Mouse (Mus musculus): ENCODE measurements around the gene Pwwp2b. TPM values are rescaled to one million over a fixed set of nuclear protein-coding genes. Genes with fewer than 3 reads are reported as not detected.

Gene Pwwp2b
- polyA plus RNA-seq, 1 experiment from 2014 or later = 5.2 TPM

DNA sequence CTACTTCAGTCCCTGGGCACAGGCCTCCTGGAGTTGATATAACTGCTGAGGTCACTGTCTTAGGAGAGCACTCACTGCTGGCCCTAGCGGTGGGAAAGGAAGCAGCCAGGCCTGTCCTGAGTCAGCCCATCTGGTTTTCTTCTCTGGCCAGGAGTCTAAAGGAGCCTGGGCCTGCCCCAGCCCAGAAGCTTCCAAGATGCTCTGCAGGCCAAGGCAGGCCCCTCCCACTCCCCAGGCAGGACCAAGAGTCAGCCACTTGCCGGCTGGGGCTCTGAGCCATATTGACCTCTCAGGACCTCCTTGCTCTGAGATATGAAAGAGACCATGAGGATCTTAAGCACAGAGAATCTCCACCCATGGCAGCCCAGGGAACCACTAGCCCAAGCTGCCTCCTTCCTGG lies 60.8 kb downstream of the Pwwp2b start:
- no peaks in the 10 kb centered on the region for H3K36me3 ChIP-seq (replicated peaks)
- H3K27me3 ChIP-seq (replicated peaks) = no peaks in the 10 kb centered on the region; the same call in 1 of the 2 replicates
- ATAC-seq (replicated peaks) = no peak
- 62% methylated on average over 2 of the region's 2 CpGs for WGBS
- H3K4me2 ChIP-seq = no peak overlapping the region
- H3K4me1 ChIP-seq = peaks cover 8% of the 10 kb centered on the region; the same call in 1 of the 2 replicates
- no peak overlapping the region for H3K27ac ChIP-seq
- no peak overlapping the region for H3K9ac ChIP-seq
- no peak overlapping the region for H3K4me3 ChIP-seq
- no peaks in the 10 kb centered on the region for H3K9me3 ChIP-seq

DNA sequence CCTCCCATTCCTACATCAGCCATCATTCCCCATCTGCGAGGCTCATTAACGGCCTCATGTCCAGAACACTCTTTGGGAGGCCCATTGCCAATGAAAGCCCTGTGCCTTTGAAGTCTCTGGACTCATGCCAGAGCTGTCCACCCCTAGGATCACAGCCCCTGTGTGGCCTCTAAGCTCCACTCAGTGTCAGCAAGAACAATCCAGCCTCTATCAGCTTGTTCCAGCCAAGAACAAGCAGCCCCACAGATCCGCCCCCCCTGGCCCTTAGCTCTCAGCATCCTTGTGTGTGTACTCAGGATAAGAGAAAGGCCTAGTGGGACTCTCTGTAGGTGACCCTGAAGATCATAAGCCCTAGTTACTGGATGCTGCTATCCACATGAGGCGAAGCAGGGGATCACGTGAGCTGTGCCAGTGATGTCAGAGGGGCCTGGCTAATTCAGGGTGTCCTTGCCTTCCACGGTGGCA lies 62.2 kb downstream of the Pwwp2b start:
- WGBS = 16% methylated on average over 6 of the region's 6 CpGs
- peak; percentile 77 for ATAC-seq (replicated peaks)

DNA sequence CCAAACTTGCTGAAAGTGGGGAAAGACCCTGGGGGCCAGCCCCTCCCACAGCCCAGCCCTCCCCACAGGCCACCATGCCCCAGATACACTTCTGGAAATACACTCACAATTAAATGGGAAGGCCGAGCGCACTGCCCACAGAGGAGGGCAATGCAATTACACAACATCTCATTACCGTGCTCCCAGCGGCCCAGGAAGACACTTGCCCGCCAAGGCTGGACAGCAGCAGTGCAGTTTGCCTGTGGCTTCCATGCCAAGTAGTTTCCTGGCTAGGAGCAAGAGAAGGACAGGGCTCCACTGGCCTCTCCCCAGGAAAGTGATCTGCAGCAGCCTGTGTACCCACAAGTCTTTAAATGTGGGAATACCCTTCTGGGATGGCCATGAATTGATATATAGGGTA lies 64.4 kb downstream of the Pwwp2b start:
- Histone ChIP-seq H3K36me3 (replicated peaks) (no peaks in the 10 kb centered on the region), H3K27me3 (replicated peaks) (no peaks in the 10 kb centered on the region; the same call in 1 of the 2 replicates), H3K9ac (no peak overlapping the region), H3K4me1 (peaks cover 8% of the 10 kb centered on the region; the same call in 1 of the 2 replicates), H3K9me3 (no peaks in the 10 kb centered on the region), H3K4me2 (no peak overlapping the region), H3K27ac (no peak overlapping the region), H3K4me3 (no peak overlapping the region)
- no peak for ATAC-seq (replicated peaks)
- 63% methylated on average over 5 of the region's 5 CpGs for whole genome bisulfite sequencing

More for the DNA sequence above, 62.2 kb downstream of the Pwwp2b start:
- H3K4me1 ChIP-seq = peaks cover 8% of the 10 kb centered on the region; the same call in 1 of the 2 replicates
- no peaks in the 10 kb centered on the region for H3K9me3 ChIP-seq
- no peak overlapping the region for H3K27ac ChIP-seq
- no peaks in the 10 kb centered on the region for H3K36me3 ChIP-seq (replicated peaks)
- H3K4me2 ChIP-seq = no peak overlapping the region
- H3K9ac ChIP-seq = no peak overlapping the region
- no peaks in the 10 kb centered on the region; the same call in 1 of the 2 replicates for H3K27me3 ChIP-seq (replicated peaks)
- no peak overlapping the region for H3K4me3 ChIP-seq

DNA sequence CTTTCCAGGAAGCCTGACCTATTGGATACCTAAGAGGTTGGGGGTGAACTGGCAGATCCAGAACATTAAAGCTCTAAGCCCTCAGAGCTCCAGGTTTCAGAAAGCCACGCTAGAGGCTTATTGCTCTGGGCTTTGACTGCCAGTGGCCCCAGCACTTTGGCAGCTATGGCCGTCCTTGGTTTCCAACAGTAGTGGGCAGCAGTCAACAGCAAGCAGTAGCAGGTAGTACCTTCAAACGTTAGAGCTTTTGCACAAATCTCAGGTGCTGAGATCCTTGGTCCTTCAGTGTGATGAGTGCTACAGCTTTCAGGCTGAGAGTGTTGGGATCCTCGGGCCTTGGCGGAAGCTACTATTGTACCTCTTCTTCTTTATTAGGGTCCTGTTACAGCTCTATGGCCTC lies 65.1 kb downstream of the Pwwp2b start:
- Histone ChIP-seq H3K9me3 (no peaks in the 10 kb centered on the region), H3K4me3 (no peak overlapping the region), H3K27me3 (replicated peaks) (no peaks in the 10 kb centered on the region), H3K9ac (no peak overlapping the region), H3K27ac (no peak overlapping the region), H3K4me2 (no peak overlapping the region), H3K36me3 (replicated peaks) (no peaks in the 10 kb centered on the region), H3K4me1 (peaks cover 8% of the 10 kb centered on the region; the same call in 1 of the 2 replicates)
- ATAC-seq (replicated peaks) = no peak
- WGBS = 81% methylated on average over 5 of the region's 5 CpGs

DNA sequence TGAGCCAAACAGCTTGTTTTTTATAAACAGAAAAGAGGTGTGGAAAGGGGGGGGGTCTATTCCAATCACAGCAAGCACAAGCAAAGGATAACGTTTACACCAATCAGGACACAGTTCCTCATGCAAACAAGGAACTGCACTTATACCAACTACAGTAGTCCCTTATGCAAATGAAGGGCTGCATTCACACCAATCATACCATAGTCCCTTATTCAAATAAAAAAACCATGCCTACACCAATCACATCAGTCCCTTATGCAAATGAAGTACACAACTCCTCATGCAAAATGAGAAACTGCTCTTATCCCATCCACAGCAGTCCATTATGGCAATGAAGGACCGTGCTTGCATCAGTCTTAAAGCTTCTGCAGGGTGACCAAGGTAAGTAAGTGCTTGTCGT lies 66.4 kb downstream of the Pwwp2b start:
- H3K27me3 ChIP-seq (replicated peaks) = no peaks in the 10 kb centered on the region
- ATAC-seq (replicated peaks) = no peak
- no peaks in the 10 kb centered on the region for H3K9me3 ChIP-seq
- WGBS = 92% methylated on average over 3 of the region's 3 CpGs
- H3K36me3 ChIP-seq (replicated peaks) = no peaks in the 10 kb centered on the region
- no peak overlapping the region for H3K27ac ChIP-seq
- no peak overlapping the region for H3K9ac ChIP-seq
- no peak overlapping the region for H3K4me3 ChIP-seq
- H3K4me2 ChIP-seq = no peak overlapping the region
- peaks cover 12% of the 10 kb centered on the region; the same call in 1 of the 2 replicates for H3K4me1 ChIP-seq

DNA sequence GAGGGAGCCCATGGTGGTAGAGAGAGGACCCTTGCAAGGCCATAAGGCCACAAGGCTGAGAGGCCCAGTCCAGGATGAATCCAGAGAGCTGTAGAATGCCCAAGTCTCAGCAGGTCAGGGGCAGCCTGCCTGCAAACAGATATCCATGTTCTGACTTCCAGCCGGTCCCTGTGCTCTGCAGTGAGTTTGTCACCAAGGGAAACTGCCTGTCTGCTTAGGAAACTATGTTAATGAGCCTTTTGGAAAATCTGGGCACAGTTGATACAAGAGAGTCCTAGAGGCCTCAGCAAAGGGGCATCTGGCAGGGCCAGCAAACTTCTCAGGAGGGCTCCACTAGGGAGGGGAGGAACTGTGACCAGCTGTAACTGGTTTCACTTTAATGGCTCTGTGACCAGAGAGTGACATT lies 70.7 kb downstream of the Pwwp2b start:
- Histone ChIP-seq H3K27ac (0 out of 2 replicates have a peak overlapping the region, but pooled peaks have one; percentile 44), H3K4me3 (no peak overlapping the region), H3K9me3 (no peaks in the 10 kb centered on the region), H3K36me3 (replicated peaks) (no peaks in the 10 kb centered on the region), H3K4me1 (peaks cover 5% of the 10 kb centered on the region; the same call in 1 of the 2 replicates), H3K4me2 (no peak overlapping the region), H3K9ac (no peak overlapping the region), H3K27me3 (replicated peaks) (no peaks in the 10 kb centered on the region)
- 14% methylated on average over 1 of the region's 1 CpGs for WGBS
- ATAC-seq (replicated peaks) = peak; percentile 76

Other genes starting within 250 kb of the Pwwp2b start
- 186 and 190 TPM in 2 replicates for gene Dpysl4, start 162.5 kb upstream of the Pwwp2b start, polyA plus RNA-seq (2015; fragmentation: Nextera tagmentation; extraction: Ambion mirVana)
- 4.1 and 4.6 TPM in 2 replicates for gene Lrrc27, start 35.5 kb upstream of the Pwwp2b start, polyA plus RNA-seq (2015; fragmentation: Nextera tagmentation; extraction: Ambion mirVana)
- 2.3 and 2.4 TPM in 2 replicates for gene Stk32c, start 35.2 kb upstream of the Pwwp2b start, polyA plus RNA-seq (2015; fragmentation: Nextera tagmentation; extraction: Ambion mirVana)
- gene Inpp5a, start 140.6 kb downstream of the Pwwp2b start, polyA plus RNA-seq (2015; fragmentation: Nextera tagmentation; extraction: Ambion mirVana) = 17.7 and 19.2 TPM in 2 replicates

Data from midbrain, embryonic 15.5 days (tissue).